Mouse (Mus musculus) heart, embryonic 11.5 days (tissue): ENCODE measurements at regions not wholly inside any gene's neighbourhood (a gene's known extent, or its start where the extent isn't known, plus 50 kb on each side); places are given as distances from the start of the nearest gene placed in this dataset.

ENCODE experiments used
- ATAC-seq: fragments of 200-750 bp; cut with Nextera tagmentation; replicated peaks from 2 replicates; pipeline ENCODE4 v1.8.0; 2017; ENCODE audit warnings: moderate library complexity; ENCODE audit not compliant: insufficient number of reproducible peaks, low FRiP score, low TSS enrichment
- H3K27ac ChIP-seq: fragments of 300-500 bp; sonication (generic); 2 replicates; pipeline ENCODE4 v1.5.1; 2014; ENCODE audit warnings: mild to moderate bottlenecking, low read depth, low read length
- H3K27me3 ChIP-seq: fragments of 300-500 bp; sonication (generic); 2 replicates; pipeline ENCODE4 v1.6.1; 2014; ENCODE audit warnings: mild to moderate bottlenecking, low read length, mixed read lengths; ENCODE audit not compliant: control insufficient read depth, insufficient read depth
- H3K36me3 ChIP-seq: fragments of 300-500 bp; sonication (generic); 2 replicates; pipeline ENCODE4 v1.6.1; 2014; ENCODE audit warnings: mild to moderate bottlenecking, low read length, moderate library complexity, mixed read lengths; ENCODE audit not compliant: control insufficient read depth, insufficient read depth
- H3K4me1 ChIP-seq: fragments of 300-500 bp; sonication (generic); 2 replicates; pipeline ENCODE4 v1.6.1; 2014; ENCODE audit warnings: low read length; ENCODE audit not compliant: control insufficient read depth, insufficient read depth
- H3K4me2 ChIP-seq: fragments of 300-500 bp; sonication (generic); 2 replicates; pipeline ENCODE4 v1.6.1; 2014; ENCODE audit warnings: mild to moderate bottlenecking, moderate library complexity
- H3K4me3 ChIP-seq: fragments of 300-500 bp; sonication (generic); 2 replicates; pipeline ENCODE4 v1.5.1; 2014; ENCODE audit warnings: low read depth, low read length
- H3K9ac ChIP-seq: fragments of 300-500 bp; sonication (generic); 2 replicates; pipeline ENCODE4 v1.6.1; 2014; ENCODE audit warnings: mild to moderate bottlenecking, low read depth, low read length, moderate library complexity
- H3K9me3 ChIP-seq: fragments of 300-500 bp; sonication (generic); replicated peaks from 2 replicates; pipeline ENCODE4 v1.6.1; 2016; ENCODE audit warnings: low read length; ENCODE audit not compliant: control insufficient read depth
- WGBS: fragments of 180-500 bp; shearing (Covaris S2); extraction: QIAGEN DNeasy Blood & Tissue Kit; methylation state at CpG from one replicate; pipeline ENCODE4 v1.1.7; 2014; ENCODE audit not compliant: insufficient replicate concordance; 5-methylcytosine and 5-hydroxymethylcytosine counted together

DNA sequence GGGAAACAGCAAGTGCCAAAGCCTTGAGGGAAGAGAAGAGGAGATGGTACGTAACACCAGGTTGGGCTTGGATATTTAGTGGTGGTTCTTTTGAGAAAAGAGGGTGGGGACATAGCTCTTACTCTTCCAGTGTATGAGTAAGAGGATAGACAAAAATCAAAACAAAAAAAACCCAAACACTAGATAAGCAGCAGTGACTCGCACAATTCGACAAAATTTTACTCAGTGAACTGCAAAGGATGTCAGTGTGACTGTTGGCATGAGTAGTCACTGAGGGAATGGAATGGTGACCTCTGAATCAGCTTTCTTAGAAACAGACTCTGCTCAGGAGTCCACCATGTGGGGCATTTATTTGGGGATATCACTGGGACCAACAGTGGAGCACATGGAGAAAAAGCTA, 912.9 kb upstream of the Lrrc6 start:
- ATAC-seq, result no peak
- Histone ChIP-seq H3K4me2 (no peak overlapping the region), H3K4me3 (no peak overlapping the region), H3K4me1 (no peaks in the 10 kb centered on the region), H3K36me3 (no peaks in the 10 kb centered on the region), H3K27me3 (no peaks in the 10 kb centered on the region), H3K27ac (no peak overlapping the region), H3K9me3 (no peaks in the 10 kb centered on the region), H3K9ac (no peak overlapping the region)
- WGBS, result 77% methylated on average over 3 of the region's 3 CpGs

DNA sequence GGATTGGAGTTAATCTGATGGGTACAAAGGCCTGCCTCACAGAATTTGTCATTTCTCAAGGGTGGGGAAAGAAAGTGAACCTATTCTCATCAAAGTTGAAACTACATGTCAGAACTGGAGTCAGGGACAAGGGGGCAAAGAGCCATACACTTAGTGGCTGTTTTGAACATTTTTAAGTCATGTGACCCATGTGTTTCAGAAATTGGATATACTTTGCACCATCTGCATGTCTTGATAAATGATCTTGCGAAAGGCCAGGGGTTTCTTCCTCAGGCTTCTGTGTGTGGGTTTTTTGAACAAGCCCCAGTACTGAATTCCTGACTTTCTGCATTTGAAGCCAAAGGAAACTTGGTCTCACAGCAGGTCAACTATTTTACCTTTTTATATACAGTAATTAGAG, 911.7 kb upstream of the Lrrc6 start:
- Histone ChIP-seq H3K9me3 (no peaks in the 10 kb centered on the region), H3K27me3 (no peaks in the 10 kb centered on the region), H3K9ac (no peak overlapping the region), H3K4me2 (no peak overlapping the region), H3K4me1 (no peaks in the 10 kb centered on the region), H3K27ac (no peak overlapping the region), H3K36me3 (no peaks in the 10 kb centered on the region), H3K4me3 (no peak overlapping the region)
- no peak for ATAC-seq
- 87% methylated on average over 1 of the region's 1 CpGs for WGBS

DNA sequence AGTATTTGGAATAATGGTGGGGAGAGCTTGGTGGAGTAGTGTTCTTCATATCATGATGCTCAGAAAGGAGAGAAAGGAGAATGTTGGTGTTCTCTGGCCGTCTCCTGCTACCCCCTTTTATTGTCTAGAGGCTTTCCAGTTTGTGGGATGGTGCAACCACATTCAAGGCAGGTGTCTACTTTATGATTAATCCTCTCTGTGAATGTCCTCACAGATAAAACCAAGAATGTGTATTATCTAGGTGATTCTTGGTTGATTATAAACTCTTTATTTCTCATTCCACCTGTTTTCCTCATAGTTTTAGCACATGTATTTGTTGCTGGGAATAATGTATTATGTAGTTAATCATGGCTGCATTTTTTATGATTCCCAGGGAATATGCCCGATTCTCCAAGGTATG, 910.9 kb upstream of the Lrrc6 start:
- Histone ChIP-seq H3K4me1 (no peaks in the 10 kb centered on the region), H3K4me2 (no peak overlapping the region), H3K9ac (no peak overlapping the region), H3K27ac (no peak overlapping the region), H3K27me3 (no peaks in the 10 kb centered on the region), H3K9me3 (no peaks in the 10 kb centered on the region), H3K36me3 (no peaks in the 10 kb centered on the region), H3K4me3 (no peak overlapping the region)
- WGBS, result 76% methylated on average over 2 of the region's 2 CpGs
- ATAC-seq, result no peak

DNA sequence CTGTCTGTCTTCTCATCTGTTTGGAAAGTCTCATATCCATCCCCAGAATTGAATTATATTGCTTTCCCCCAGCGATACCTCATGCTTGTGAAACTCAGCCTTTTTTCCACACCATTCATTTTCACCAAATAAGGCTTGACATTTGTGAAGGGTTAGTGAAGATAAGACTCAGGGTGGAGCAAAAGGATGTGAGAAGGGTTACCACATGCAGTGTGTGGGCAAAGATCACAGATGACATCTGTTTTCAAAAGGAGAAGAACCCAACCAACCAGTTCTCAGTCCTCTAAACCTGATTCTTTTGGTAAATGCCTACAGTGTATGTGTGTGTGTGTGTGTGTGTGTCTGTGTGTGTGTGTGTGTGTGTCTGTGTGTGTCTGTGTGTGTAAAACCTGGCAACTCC, 909.3 kb upstream of the Lrrc6 start:
- Histone ChIP-seq H3K9me3 (no peaks in the 10 kb centered on the region), H3K4me2 (no peak overlapping the region), H3K4me3 (no peak overlapping the region), H3K27ac (no peak overlapping the region), H3K4me1 (no peaks in the 10 kb centered on the region), H3K27me3 (no peaks in the 10 kb centered on the region), H3K36me3 (no peaks in the 10 kb centered on the region), H3K9ac (no peak overlapping the region)
- 73% methylated on average over 1 of the region's 1 CpGs for whole genome bisulfite sequencing
- ATAC-seq, result no peak

DNA sequence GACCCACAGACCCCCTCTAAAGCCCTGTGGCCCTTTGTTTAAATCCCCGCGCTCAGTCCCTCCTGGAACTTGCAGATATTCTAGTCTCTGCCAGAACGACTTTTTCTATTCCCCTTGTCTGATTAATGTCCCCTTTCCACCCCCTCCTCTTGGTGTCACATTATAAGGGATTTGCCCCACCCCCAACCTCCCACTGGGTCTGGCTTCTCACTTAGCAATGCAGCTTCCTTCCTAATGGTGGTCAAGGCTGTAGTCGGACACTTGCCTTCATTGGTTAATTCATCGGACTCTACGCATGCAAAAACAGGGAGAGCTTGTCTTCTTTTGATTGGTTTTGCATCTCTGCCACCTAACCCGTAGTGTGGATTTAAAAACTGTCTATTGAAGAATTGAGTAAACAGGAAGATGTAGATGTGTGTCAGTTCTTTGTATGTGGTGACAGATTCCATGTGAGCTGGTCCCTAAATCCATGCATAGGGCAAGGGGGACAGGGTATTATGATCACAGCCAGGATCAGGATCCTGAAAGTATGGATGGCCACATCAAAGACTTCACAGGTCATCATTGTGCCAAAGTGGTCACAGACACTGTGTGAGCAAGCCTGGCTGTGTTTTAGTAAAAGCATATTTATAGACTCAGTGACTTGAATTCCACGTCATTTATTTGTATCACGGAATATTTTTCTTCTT, 908.3 kb upstream of the Lrrc6 start:
- no peak for ATAC-seq
- H3K4me3 ChIP-seq, result no peak overlapping the region
- WGBS, result 70% methylated on average over 9 of the region's 9 CpGs
- no peaks in the 10 kb centered on the region for H3K9me3 ChIP-seq
- H3K36me3 ChIP-seq, result no peaks in the 10 kb centered on the region
- no peaks in the 10 kb centered on the region for H3K4me1 ChIP-seq
- no peak overlapping the region for H3K4me2 ChIP-seq
- no peak overlapping the region for H3K27ac ChIP-seq
- no peaks in the 10 kb centered on the region for H3K27me3 ChIP-seq
- no peak overlapping the region for H3K9ac ChIP-seq

DNA sequence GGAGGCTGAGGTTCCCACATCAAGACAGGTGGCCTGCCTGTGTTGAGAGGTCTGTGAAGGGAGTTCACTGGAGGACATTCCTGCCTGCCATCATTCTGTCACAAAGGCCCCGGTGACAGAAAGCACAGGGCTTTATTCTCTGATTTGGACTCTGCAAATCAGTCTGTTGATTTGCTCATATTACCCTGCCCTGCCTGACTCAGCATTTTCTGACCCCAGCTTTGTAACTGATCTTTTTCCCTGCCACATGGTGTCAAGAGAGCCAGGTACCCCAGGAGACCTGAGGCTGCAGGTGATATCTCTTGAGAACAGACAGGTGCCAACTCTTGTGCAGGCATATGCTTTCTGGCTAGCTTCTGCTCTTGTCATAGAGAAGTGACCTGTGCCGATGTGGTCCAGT, 906.5 kb upstream of the Lrrc6 start:
- Histone ChIP-seq H3K4me1 (no peaks in the 10 kb centered on the region), H3K4me2 (no peak overlapping the region), H3K9ac (no peak overlapping the region), H3K27me3 (no peaks in the 10 kb centered on the region), H3K27ac (no peak overlapping the region), H3K9me3 (no peaks in the 10 kb centered on the region), H3K36me3 (no peaks in the 10 kb centered on the region), H3K4me3 (no peak overlapping the region)
- 78% methylated on average over 2 of the region's 2 CpGs for WGBS
- ATAC-seq, result no peak

DNA sequence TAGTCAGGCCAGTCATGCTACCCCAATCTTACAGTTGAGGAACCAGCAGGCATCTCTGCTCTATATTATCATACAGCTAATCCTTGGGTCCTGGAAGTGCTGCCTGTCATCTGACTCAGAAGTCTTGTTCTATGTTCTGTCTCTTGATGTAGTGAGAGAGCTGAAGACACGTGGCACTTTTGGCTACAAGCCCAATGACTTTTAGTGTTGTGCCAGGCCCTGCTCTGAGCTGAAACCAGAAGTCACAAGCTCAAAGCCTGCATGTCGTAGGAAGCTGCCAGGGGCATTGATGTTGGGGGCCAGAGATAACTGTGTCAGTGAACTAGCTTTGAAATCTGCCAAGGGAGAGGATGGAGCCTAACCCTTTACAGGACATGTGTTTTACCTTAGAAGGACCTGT, 904.8 kb upstream of the Lrrc6 start:
- H3K9ac ChIP-seq, result no peak overlapping the region
- no peaks in the 10 kb centered on the region for H3K36me3 ChIP-seq
- no peak overlapping the region for H3K4me3 ChIP-seq
- WGBS, result 44% methylated on average over 2 of the region's 2 CpGs
- no peak overlapping the region for H3K27ac ChIP-seq
- 0 out of 2 replicates have a peak, but pooled peaks have one; percentile 14 for ATAC-seq
- H3K4me2 ChIP-seq, result no peak overlapping the region
- no peaks in the 10 kb centered on the region for H3K9me3 ChIP-seq
- H3K4me1 ChIP-seq, result no peaks in the 10 kb centered on the region
- H3K27me3 ChIP-seq, result no peaks in the 10 kb centered on the region

DNA sequence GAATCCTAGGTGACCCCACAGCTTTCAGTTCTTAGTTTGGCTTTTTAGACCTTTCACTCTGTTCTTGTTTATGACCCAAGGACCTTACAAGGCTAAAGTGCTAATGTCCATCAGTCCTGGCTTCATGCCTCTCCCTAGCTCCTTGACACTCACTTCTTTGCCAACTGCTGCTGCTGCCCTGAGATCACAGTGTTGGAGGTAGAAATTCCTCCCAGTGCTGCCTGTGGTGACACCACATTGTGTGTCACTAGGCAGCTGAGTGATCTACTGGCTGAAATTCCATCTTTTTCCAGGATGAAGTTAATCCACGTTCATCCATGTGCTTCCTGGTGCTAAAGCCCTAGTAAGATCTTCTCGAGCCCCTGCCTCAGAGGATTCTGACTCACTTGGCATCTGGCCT, 904.3 kb upstream of the Lrrc6 start:
- H3K27me3 ChIP-seq, result no peaks in the 10 kb centered on the region
- no peak overlapping the region for H3K9ac ChIP-seq
- H3K4me2 ChIP-seq, result no peak overlapping the region
- H3K4me3 ChIP-seq, result no peak overlapping the region
- no peaks in the 10 kb centered on the region for H3K36me3 ChIP-seq
- no peaks in the 10 kb centered on the region for H3K9me3 ChIP-seq
- no peaks in the 10 kb centered on the region for H3K4me1 ChIP-seq
- H3K27ac ChIP-seq, result no peak overlapping the region
- WGBS, result 53% methylated on average over 2 of the region's 2 CpGs
- no peak for ATAC-seq

DNA sequence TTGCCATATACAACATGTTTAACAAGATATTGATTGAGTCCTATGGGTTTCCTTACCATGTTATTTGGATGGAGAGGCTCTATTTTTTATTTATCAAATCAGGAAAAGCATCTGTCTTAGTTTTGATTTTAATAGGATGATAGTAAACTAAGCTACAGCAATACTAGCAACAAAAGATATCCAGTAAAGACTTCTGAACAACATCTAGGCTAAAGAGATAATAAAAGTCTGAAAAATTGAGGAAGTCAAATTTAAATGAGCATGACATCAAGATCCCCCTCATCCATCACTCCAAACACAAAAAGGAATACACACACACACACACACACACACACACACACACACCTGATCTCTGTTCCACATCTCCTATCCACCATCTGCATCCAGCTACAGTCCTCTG, 901.6 kb upstream of the Lrrc6 start:
- H3K27ac ChIP-seq, result no peak overlapping the region
- H3K9ac ChIP-seq, result no peak overlapping the region
- ATAC-seq, result no peak
- H3K27me3 ChIP-seq, result no peaks in the 10 kb centered on the region
- no peaks in the 10 kb centered on the region for H3K4me1 ChIP-seq
- no peaks in the 10 kb centered on the region for H3K36me3 ChIP-seq
- H3K4me2 ChIP-seq, result no peak overlapping the region
- no peaks in the 10 kb centered on the region for H3K9me3 ChIP-seq
- H3K4me3 ChIP-seq, result no peak overlapping the region
